Mouse (Mus musculus): ENCODE measurements around the gene Nek6. TPM values are rescaled to one million over a fixed set of nuclear protein-coding genes. Genes with fewer than 3 reads are reported as not detected.

The Nek6 gene
- polyA plus RNA-seq, 2 experiments = 9.7 to 25.2 TPM

DNA sequence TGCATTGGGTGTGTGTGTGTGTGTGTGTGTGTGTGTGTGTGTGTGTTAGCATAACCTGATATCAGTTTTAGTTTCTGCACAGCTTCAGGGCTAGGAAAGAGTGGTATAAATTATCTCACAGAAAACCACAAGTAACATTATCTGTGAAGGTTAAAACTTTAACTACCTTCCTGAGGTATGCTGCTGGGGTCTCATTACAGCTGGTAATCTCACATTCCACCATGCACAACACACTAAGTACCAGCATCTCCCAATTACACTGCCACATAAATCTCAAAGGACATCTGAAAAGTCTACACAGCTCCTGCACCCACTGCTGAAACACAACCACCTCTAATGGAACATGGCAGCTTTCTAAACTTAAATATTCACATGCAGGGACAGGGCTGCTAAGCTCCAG is 89.4 kb downstream of the Nek6 start:
- no peak overlapping the region for H3K27ac ChIP-seq
- H3K9ac ChIP-seq (replicated peaks) = no peak overlapping the region
- H3K9me3 ChIP-seq (ENCODE audit: control insufficient read depth, low read length) = no peaks in the 10 kb centered on the region
- no peak for TF ChIP-seq EP300 (IDR thresholded peaks at IDR 0.05; ENCODE audit: low read depth)
- no peak for TF ChIP-seq CTCF (IDR thresholded peaks at IDR 0.05; ENCODE audit: low read depth)
- no peaks in the 10 kb centered on the region; the same call in 1 of the 2 replicates for H3K36me3 ChIP-seq (replicated peaks; ENCODE audit: control insufficient read depth, insufficient read depth, low read depth)
- H3K27me3 ChIP-seq (ENCODE audit: control insufficient read depth, insufficient read depth, low read length) = no peaks in the 10 kb centered on the region
- no peak for ATAC-seq (ENCODE audit: insufficient read depth)
- H3K4me2 ChIP-seq (ENCODE audit: low read depth) = no peak overlapping the region
- H3K4me3 ChIP-seq (ENCODE audit: insufficient read depth in 1 of 2, low read depth in 2 of 2, low read length in 2 of 2) = no peak overlapping the region
- H3K4me1 ChIP-seq (replicated peaks; ENCODE audit: control insufficient read depth in 2 of 2, insufficient read depth in 2 of 2, low read length in 1 of 2) = no peaks in the 10 kb centered on the region
- no peak for DNase-seq (ENCODE audit: low read depth in 3 of 3, low spot score in 3 of 3)

GRCm38 (mm10) chr2:38607716-38608115 is 96.3 kb downstream of the Nek6 start:
- TF ChIP-seq EP300 (IDR thresholded peaks at IDR 0.05; ENCODE audit: low read depth) (no peak), CTCF (IDR thresholded peaks at IDR 0.05; ENCODE audit: low read depth) (no peak)
- Histone ChIP-seq H3K9ac (replicated peaks) (no peak overlapping the region), H3K4me2 (ENCODE audit: low read depth) (no peak overlapping the region), H3K27me3 (ENCODE audit: control insufficient read depth, insufficient read depth, low read length) (no peaks in the 10 kb centered on the region), H3K4me1 (replicated peaks; ENCODE audit: control insufficient read depth in 2 of 2, insufficient read depth in 2 of 2, low read length in 1 of 2) (no peaks in the 10 kb centered on the region), H3K27ac (no peak overlapping the region), H3K36me3 (replicated peaks; ENCODE audit: control insufficient read depth, insufficient read depth, low read depth) (peaks cover 3% of the 10 kb centered on the region), H3K4me3 (ENCODE audit: insufficient read depth in 1 of 2, low read depth in 2 of 2, low read length in 2 of 2) (no peak overlapping the region), H3K9me3 (ENCODE audit: control insufficient read depth, low read length) (no peaks in the 10 kb centered on the region)
- 68% methylated on average over 1 of the region's 1 CpGs for WGBS (ENCODE audit: insufficient replicate concordance)
- no peak for DNase-seq (ENCODE audit: low read depth in 3 of 3, low spot score in 3 of 3)
- ATAC-seq (ENCODE audit: insufficient read depth) = no peak

DNA sequence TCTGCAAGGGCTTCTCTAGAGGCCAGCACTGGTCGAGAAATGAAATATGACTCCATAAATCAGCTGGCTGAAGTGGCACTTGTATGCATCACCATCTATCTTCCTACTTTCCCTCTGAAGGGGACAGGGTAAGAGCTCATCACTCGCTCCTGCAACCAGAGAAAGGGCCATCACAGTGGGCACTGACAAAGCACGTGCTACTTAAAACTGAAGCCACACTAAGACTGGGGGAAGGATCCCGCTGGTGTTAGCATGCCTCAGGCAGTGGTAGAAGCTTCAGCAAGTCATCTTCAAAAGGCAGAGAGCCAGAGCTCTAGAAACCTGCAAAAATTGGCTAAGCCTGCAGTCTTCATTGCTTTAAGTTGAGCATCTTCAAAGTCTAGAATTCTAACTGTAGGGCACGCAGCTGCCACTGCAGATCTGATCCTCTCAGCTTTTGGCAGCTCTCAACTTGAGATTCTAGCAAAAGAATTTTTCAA is 97.4 kb downstream of the Nek6 start:
- TF ChIP-seq EP300 (IDR thresholded peaks at IDR 0.05; ENCODE audit: low read depth) (no peak), CTCF (IDR thresholded peaks at IDR 0.05; ENCODE audit: low read depth) (no peak)
- Histone ChIP-seq H3K9me3 (ENCODE audit: control insufficient read depth, low read length) (no peaks in the 10 kb centered on the region), H3K4me3 (ENCODE audit: insufficient read depth in 1 of 2, low read depth in 2 of 2, low read length in 2 of 2) (no peak overlapping the region), H3K27me3 (ENCODE audit: control insufficient read depth, insufficient read depth, low read length) (no peaks in the 10 kb centered on the region), H3K4me2 (ENCODE audit: low read depth) (no peak overlapping the region), H3K4me1 (replicated peaks; ENCODE audit: control insufficient read depth in 2 of 2, insufficient read depth in 2 of 2, low read length in 1 of 2) (no peaks in the 10 kb centered on the region), H3K36me3 (replicated peaks; ENCODE audit: control insufficient read depth, insufficient read depth, low read depth) (peaks cover 3% of the 10 kb centered on the region), H3K9ac (replicated peaks) (no peak overlapping the region), H3K27ac (no peak overlapping the region)
- ATAC-seq (ENCODE audit: insufficient read depth) = no peak
- DNase-seq (ENCODE audit: low read depth in 3 of 3, low spot score in 3 of 3) = no peak
- WGBS (ENCODE audit: insufficient replicate concordance) = 78% methylated on average over 5 of the region's 5 CpGs

DNA sequence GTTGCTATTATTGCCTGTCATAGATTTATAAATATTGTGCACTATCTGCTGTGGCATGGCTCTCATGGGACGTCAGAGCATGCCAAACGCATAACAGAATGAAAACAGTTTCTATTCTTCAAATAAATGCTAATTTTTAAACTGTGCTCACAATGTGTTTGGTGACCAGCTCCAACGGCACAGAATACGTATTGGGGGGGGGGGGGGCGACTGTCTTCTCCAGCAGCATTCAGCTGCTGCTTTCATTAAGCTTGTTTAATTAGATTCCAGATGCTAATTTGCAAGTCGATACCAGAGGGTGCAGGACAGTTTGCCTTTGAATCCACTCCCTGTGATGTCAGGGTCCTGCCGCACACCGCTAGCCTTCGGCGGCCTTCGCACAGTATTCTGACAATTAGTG is 97.9 kb downstream of the Nek6 start:
- 89% methylated on average over 11 of the region's 11 CpGs for WGBS (ENCODE audit: insufficient replicate concordance)
- no peak overlapping the region for H3K4me3 ChIP-seq (ENCODE audit: insufficient read depth in 1 of 2, low read depth in 2 of 2, low read length in 2 of 2)
- no peak overlapping the region for H3K4me2 ChIP-seq (ENCODE audit: low read depth)
- no peak for TF ChIP-seq CTCF (IDR thresholded peaks at IDR 0.05; ENCODE audit: low read depth)
- no peak for TF ChIP-seq EP300 (IDR thresholded peaks at IDR 0.05; ENCODE audit: low read depth)
- ATAC-seq (ENCODE audit: insufficient read depth) (no peak), DNase-seq (ENCODE audit: low read depth in 3 of 3, low spot score in 3 of 3) (no peak)
- H3K9me3 ChIP-seq (ENCODE audit: control insufficient read depth, low read length) = no peaks in the 10 kb centered on the region
- no peaks in the 10 kb centered on the region for H3K27me3 ChIP-seq (ENCODE audit: control insufficient read depth, insufficient read depth, low read length)
- no peaks in the 10 kb centered on the region for H3K4me1 ChIP-seq (replicated peaks; ENCODE audit: control insufficient read depth in 2 of 2, insufficient read depth in 2 of 2, low read length in 1 of 2)
- H3K36me3 ChIP-seq (replicated peaks; ENCODE audit: control insufficient read depth, insufficient read depth, low read depth) = peaks cover 3% of the 10 kb centered on the region
- no peak overlapping the region for H3K9ac ChIP-seq (replicated peaks)
- no peak overlapping the region for H3K27ac ChIP-seq

GRCm38 (mm10) chr2:38610161-38610560 is 98.7 kb downstream of the Nek6 start:
- Histone ChIP-seq H3K9ac (replicated peaks) (no peak overlapping the region), H3K36me3 (replicated peaks; ENCODE audit: control insufficient read depth, insufficient read depth, low read depth) (peaks cover 3% of the 10 kb centered on the region), H3K27me3 (ENCODE audit: control insufficient read depth, insufficient read depth, low read length) (no peaks in the 10 kb centered on the region), H3K9me3 (ENCODE audit: control insufficient read depth, low read length) (no peaks in the 10 kb centered on the region), H3K4me3 (ENCODE audit: insufficient read depth in 1 of 2, low read depth in 2 of 2, low read length in 2 of 2) (no peak overlapping the region), H3K27ac (no peak overlapping the region), H3K4me2 (ENCODE audit: low read depth) (no peak overlapping the region), H3K4me1 (replicated peaks; ENCODE audit: control insufficient read depth in 2 of 2, insufficient read depth in 2 of 2, low read length in 1 of 2) (no peaks in the 10 kb centered on the region)
- TF ChIP-seq EP300 (IDR thresholded peaks at IDR 0.05; ENCODE audit: low read depth) (no peak), CTCF (IDR thresholded peaks at IDR 0.05; ENCODE audit: low read depth) (no peak)
- DNase-seq (ENCODE audit: low read depth in 3 of 3, low spot score in 3 of 3) (no peak), ATAC-seq (ENCODE audit: insufficient read depth) (no peak)
- 76% methylated on average over 2 of the region's 2 CpGs for WGBS (ENCODE audit: insufficient replicate concordance)

All from liver, embryonic 14.5 days (tissue).